Mouse (Mus musculus) layer of hippocampus, postnatal 14 days (tissue): ENCODE results near the gene Nmrk2. TPM values are rescaled to one million over a fixed set of nuclear protein-coding genes. Genes with fewer than 3 reads are reported as not detected.
"Not testable (repeated sequence)": the region's sequence is repeated elsewhere in the genome, so short reads cannot be mapped to it uniquely, and the experiment has no call there.

Experiments
- DNase-seq, 2 experiments: peaks; one replicate each; pipeline ENCODE4 v3.0.0; 2021 to 2022; ENCODE audit warnings: low spot score in 2 of 2, mixed read lengths in 1 of 2
- total RNA-seq, 2 experiments: library from RNA; stranded (reverse); gene quantifications; 2 replicates each; pipeline ENCODE4 v1.2.3; 2021

Gene Nmrk2
- total RNA-seq, 2 experiments from 2014 or later: 0.26 TPM; not detected in 1

GRCm38 (mm10) chr10:81217267-81217666 is 15.4 kb upstream of the Nmrk2 start:
- not testable (repeated sequence) for DNase-seq

- DNase-seq: no peak
Measured at GRCm38 (mm10) chr10:81216810-81217209, 15.0 kb upstream of the Nmrk2 start.

GRCm38 (mm10) chr10:81216260-81216659 is 14.4 kb upstream of the Nmrk2 start:
- DNase-seq: no peak

- no peak for DNase-seq
Measured at GRCm38 (mm10) chr10:81210154-81210553, 8.3 kb upstream of the Nmrk2 start.

GRCm38 (mm10) chr10:81204137-81204536 is 2.3 kb upstream of the Nmrk2 start:
- DNase-seq: no peak

GRCm38 (mm10) chr10:81202978-81203720 is 1.3 kb upstream of the Nmrk2 start:
- DNase-seq: no peak

GRCm38 (mm10) chr10:81200605-81201287 is 1.1 kb downstream of the Nmrk2 start:
- no peak for DNase-seq

GRCm38 (mm10) chr10:81200141-81200540 is 1.7 kb downstream of the Nmrk2 start:
- DNase-seq: no peak

GRCm38 (mm10) chr10:81198990-81199389 is 2.9 kb downstream of the Nmrk2 start:
- no peak for DNase-seq

- peak in 1 of 2 experiments; percentile 74 for DNase-seq
Measured at GRCm38 (mm10) chr10:81198230-81198629, 3.6 kb downstream of the Nmrk2 start.

GRCm38 (mm10) chr10:81197305-81197704 is 4.5 kb downstream of the Nmrk2 start:
- no peak for DNase-seq

GRCm38 (mm10) chr10:81196470-81197065 is 5.3 kb downstream of the Nmrk2 start:
- DNase-seq: no peak

GRCm38 (mm10) chr10:81195300-81195699 is 6.6 kb downstream of the Nmrk2 start:
- no peak for DNase-seq

- no peak for DNase-seq
Measured at GRCm38 (mm10) chr10:81193991-81194774, 7.7 kb downstream of the Nmrk2 start.

- DNase-seq: no peak
Measured at GRCm38 (mm10) chr10:81192968-81193501, 8.8 kb downstream of the Nmrk2 start.

GRCm38 (mm10) chr10:81192270-81192967 is 9.4 kb downstream of the Nmrk2 start:
- DNase-seq: peak; percentile 88 to 89

- DNase-seq: peak in 1 of 2 experiments; percentile 10
Measured at GRCm38 (mm10) chr10:81191342-81191982, 10.4 kb downstream of the Nmrk2 start.

- DNase-seq: no peak
Measured at GRCm38 (mm10) chr10:81190912-81191321, 10.9 kb downstream of the Nmrk2 start.

GRCm38 (mm10) chr10:81190236-81190911 is 11.5 kb downstream of the Nmrk2 start:
- no peak for DNase-seq
